Mouse (Mus musculus): ENCODE results near the gene Efcab11.

DNA sequence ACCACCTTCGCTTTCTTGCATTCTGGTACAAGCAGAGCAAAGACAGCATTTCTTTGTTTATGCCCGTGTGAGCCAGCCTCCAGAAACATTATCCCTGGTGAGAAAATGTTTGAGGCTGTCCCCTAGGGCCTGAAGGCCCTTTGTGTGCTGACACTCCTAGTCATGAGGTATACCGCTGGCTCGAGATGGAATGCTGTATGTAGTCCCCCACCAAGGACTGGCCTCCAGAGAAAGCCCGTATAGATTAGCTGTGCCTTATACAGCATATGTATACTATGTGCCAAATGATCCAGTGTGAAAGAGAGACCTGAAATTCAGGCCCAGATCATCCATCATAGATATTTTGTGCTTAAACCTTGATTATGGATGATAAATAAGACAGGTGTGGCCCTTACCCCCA lies 39.5 kb upstream of the Efcab11 start:
- TF ChIP-seq EP300 (IDR thresholded peaks at IDR 0.05; ENCODE audit: low read depth in 1 of 2, low read length in 2 of 2) (no peak), POLR2A (IDR thresholded peaks at IDR 0.05; ENCODE audit: control insufficient read depth in 1 of 2, insufficient read depth in 1 of 2, low read depth in 1 of 2, low read length in 2 of 2, poor library complexity in 1 of 2) (no peak), CTCF (IDR thresholded peaks at IDR 0.05 in 2 of 3, conservative IDR thresholded peaks at IDR 0.05 in 1 of 3; ENCODE audit: control insufficient read depth in 1 of 3, insufficient read depth in 1 of 3, low read depth in 2 of 3, low read length in 3 of 3, poor library complexity in 1 of 3, severe bottlenecking in 1 of 3) (no peak), TCF12 (IDR thresholded peaks at IDR 0.05; ENCODE audit: low read depth, low read length) (no peak), POLR2AphosphoS2 (IDR thresholded peaks at IDR 0.05; ENCODE audit: low read length) (no peak), CHD1 (IDR thresholded peaks at IDR 0.05; ENCODE audit: low read depth, low read length) (no peak)
